ENCODE assay signal across 21 mouse cellular contexts in the genomic region with DNA sequence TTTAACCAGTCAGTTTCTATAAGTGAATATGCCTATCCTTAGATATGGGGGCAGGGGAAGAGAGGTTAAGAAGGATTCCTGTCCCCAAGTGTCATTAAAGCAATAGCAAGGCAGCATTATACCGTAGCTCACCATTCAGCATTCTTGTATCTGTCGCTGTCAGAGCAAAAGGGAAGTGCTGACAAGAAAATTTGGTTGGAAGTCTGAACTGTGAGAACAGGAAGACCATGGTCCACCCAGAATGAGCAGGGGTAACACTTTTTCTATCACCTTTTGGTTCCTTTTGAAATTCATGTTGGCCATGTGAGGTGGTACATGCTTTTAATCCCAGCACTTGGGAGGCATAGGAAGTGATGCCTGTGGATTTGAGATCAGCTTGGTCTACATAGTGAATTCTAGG. TPM values are rescaled to one million over a fixed set of nuclear protein-coding genes. Genes with fewer than 3 reads are reported as not detected.
DNase-seq lines count a peak whose midpoint lies in the region; ATAC-seq and TF ChIP-seq lines count a peak whose summit lies in the region.
"Had no signal": no experiment of that assay in that cellular context is flagged by ENCODE, and none has a peak within 500 bp of the region (broad histone marks: within the 10 kb centered on the region; RNA-seq: fewer than 3 reads in every experiment).

No protein-coding gene starts in this region.

- no peaks in the 10 kb centered on the region for H3K36me3 ChIP-seq in liver, embryonic 13.5 days
- H3K36me3 ChIP-seq in midbrain, embryonic 11.5 days (ENCODE audit: control insufficient read depth, insufficient read depth, low read length), result no peaks in the 10 kb centered on the region
- H3K36me3 ChIP-seq in midbrain, postnatal 0 days (ENCODE audit: insufficient read depth, low read length), result no peaks in the 10 kb centered on the region
- H3K36me3 ChIP-seq in splenic B cell, adult 2 months (ENCODE audit: control insufficient read depth, insufficient read depth, low read length, poor library complexity, severe bottlenecking), result no peaks in the 10 kb centered on the region
- H3K36me3 ChIP-seq: embryonic facial prominence, embryonic 15.5 days; forebrain, embryonic 10.5 days; heart, embryonic 13.5 days; hindbrain, embryonic 15.5 days had no signal

- H3K27ac ChIP-seq in liver, embryonic 13.5 days, result no peak overlapping the region
- H3K27ac ChIP-seq in midbrain, embryonic 11.5 days (ENCODE audit: low read depth, low read length), result no peak overlapping the region
- no peak overlapping the region for H3K27ac ChIP-seq in midbrain, postnatal 0 days (ENCODE audit: low read depth, low read length)
- H3K27ac ChIP-seq: embryonic facial prominence, embryonic 15.5 days; forebrain, embryonic 10.5 days; hindbrain, embryonic 15.5 days had no signal

- 30% methylated on average over 2 of the region's 2 CpGs for WGBS in liver, embryonic 13.5 days (ENCODE audit: insufficient replicate concordance)
- WGBS in midbrain, embryonic 11.5 days, result 84% methylated on average over 2 of the region's 2 CpGs
- 83% methylated on average over 2 of the region's 2 CpGs for WGBS in midbrain, postnatal 0 days

- H3K4me2 ChIP-seq in liver, embryonic 13.5 days, result peak overlapping the region; percentile 12; the same call in 1 of the 2 replicates
- no peak overlapping the region for H3K4me2 ChIP-seq in midbrain, embryonic 11.5 days
- H3K4me2 ChIP-seq in midbrain, postnatal 0 days (ENCODE audit: low read depth, low read length, poor library complexity, severe bottlenecking), result no peak overlapping the region
- H3K4me2 ChIP-seq: embryonic facial prominence, embryonic 15.5 days; hindbrain, embryonic 15.5 days had no signal

- no peak for TF ChIP-seq CTCF in midbrain, postnatal 0 days (IDR thresholded peaks at IDR 0.05)

- no peak overlapping the region for H3K4me3 ChIP-seq in liver, embryonic 13.5 days (replicated peaks)
- H3K4me3 ChIP-seq in midbrain, embryonic 11.5 days (ENCODE audit: low read depth, low read length), result no peak overlapping the region
- no peak overlapping the region for H3K4me3 ChIP-seq in midbrain, postnatal 0 days (ENCODE audit: low read depth, low read length)
- H3K4me3 ChIP-seq: embryonic facial prominence, embryonic 15.5 days; erythroblast, embryonic 14.5 days; forebrain, embryonic 10.5 days; heart, embryonic 13.5 days; hindbrain, embryonic 15.5 days had no signal

- ATAC-seq in liver, embryonic 13.5 days (ENCODE audit: low read depth), result no peak
- ATAC-seq in midbrain, embryonic 11.5 days (ENCODE audit: low FRiP score), result no peak
- ATAC-seq in midbrain, postnatal 0 days (ENCODE audit: low FRiP score), result no peak
- peak; percentile 17; the same call in 1 of the 2 replicates for ATAC-seq in granulocyte monocyte progenitor cell, adult 5-6 weeks (replicated peaks; ENCODE audit: poor library complexity, severe bottlenecking)
- ATAC-seq: forebrain, embryonic 14.5 days had no signal

- no peaks in the 10 kb centered on the region for H3K27me3 ChIP-seq in liver, embryonic 13.5 days
- H3K27me3 ChIP-seq in midbrain, embryonic 11.5 days (ENCODE audit: control insufficient read depth, insufficient read depth, low read length), result no peaks in the 10 kb centered on the region
- no peaks in the 10 kb centered on the region for H3K27me3 ChIP-seq in midbrain, postnatal 0 days (ENCODE audit: insufficient read depth, low read length)
- H3K27me3 ChIP-seq in splenic B cell, adult 2 months (ENCODE audit: control insufficient read depth, insufficient read depth, low read length, poor library complexity, severe bottlenecking), result no peaks in the 10 kb centered on the region; the same call in 1 of the 2 replicates
- H3K27me3 ChIP-seq: CH12.LX; embryonic facial prominence, embryonic 15.5 days; heart, embryonic 13.5 days; hindbrain, embryonic 15.5 days had no signal

- no peak overlapping the region for H3K9ac ChIP-seq in liver, embryonic 13.5 days
- no peak overlapping the region for H3K9ac ChIP-seq in midbrain, embryonic 11.5 days (ENCODE audit: low read length)
- no peak overlapping the region for H3K9ac ChIP-seq in midbrain, postnatal 0 days (replicated peaks; ENCODE audit: low read length, poor library complexity, severe bottlenecking)
- H3K9ac ChIP-seq: embryonic facial prominence, embryonic 15.5 days; heart, embryonic 13.5 days; hindbrain, embryonic 15.5 days had no signal

- H3K9me3 ChIP-seq in liver, embryonic 13.5 days (replicated peaks), result no peaks in the 10 kb centered on the region
- no peaks in the 10 kb centered on the region for H3K9me3 ChIP-seq in midbrain, embryonic 11.5 days (ENCODE audit: control insufficient read depth, low read length)
- H3K9me3 ChIP-seq in midbrain, postnatal 0 days (ENCODE audit: low read length), result no peaks in the 10 kb centered on the region
- H3K9me3 ChIP-seq: embryonic facial prominence, embryonic 15.5 days; forebrain, embryonic 10.5 days; heart, embryonic 13.5 days; hindbrain, embryonic 15.5 days had no signal

- DNase-seq in liver, embryonic 13.5 days, result no peak
- DNase-seq in liver, result no peak
- peak; percentile 41 for DNase-seq in midbrain, embryonic 11.5 days (ENCODE audit: low spot score, missing footprints)
- no peak for DNase-seq in midbrain, postnatal 0 days (ENCODE audit: low spot score)
- peak; percentile 23 for DNase-seq in splenic B cell, adult 2 months (ENCODE audit: low read depth, low spot score)
- DNase-seq in right cerebral cortex, adult 18-20 months, result no peak
- no peak for DNase-seq in gastrocnemius, postnatal 25 days
- DNase-seq: adrenal gland, adult 8-10 months; adrenal gland, postnatal 36 days; cerebellum, adult 2 months; cerebellum, postnatal 10 days; embryo, embryonic 11 days; heart, postnatal 36 days had no signal

- H3K4me1 ChIP-seq in liver, embryonic 13.5 days (replicated peaks), result peaks cover 28% of the 10 kb centered on the region
- no peaks in the 10 kb centered on the region for H3K4me1 ChIP-seq in midbrain, embryonic 11.5 days (ENCODE audit: control insufficient read depth, insufficient read depth, low read length)
- no peaks in the 10 kb centered on the region for H3K4me1 ChIP-seq in midbrain, postnatal 0 days (ENCODE audit: insufficient read depth, low read length)
- H3K4me1 ChIP-seq: embryonic facial prominence, embryonic 15.5 days; forebrain, embryonic 10.5 days; hindbrain, embryonic 15.5 days had no signal

RNA-seq across cellular contexts. Expression of a gene that starts 1.4 kb away (rescaled TPM):
- polyA plus RNA-seq in liver, embryonic 13.5 days (2015; fragmentation: Nextera tagmentation; extraction: Ambion mirVana), result 2.1 and 3.8 TPM in 2 replicates
- 0.63 and 0.83 TPM in 2 replicates for polyA plus RNA-seq in midbrain, embryonic 11.5 days (2014; fragmentation: Nextera tagmentation; extraction: Ambion mirVana)
- 0.33 and 1.0 TPM in 2 replicates for total RNA-seq in midbrain, postnatal 0 days (2014; rRNA removed)
- polyA plus RNA-seq in midbrain, postnatal 0 days (2015; fragmentation: Nextera tagmentation; extraction: Ambion mirVana), result 0.25 and 0.40 TPM in 2 replicates
- 29.2 and 45.0 TPM in 2 replicates for total RNA-seq in granulocyte monocyte progenitor cell, adult 5-6 weeks (2014; fragmentation: Nextera tagmentation)
- total RNA-seq in granulocyte monocyte progenitor cell, adult 5-6 weeks (2017), result 22.2 and 22.4 TPM in 2 replicates
- total RNA-seq in gastrocnemius, postnatal 25 days (2021), result under 1 TPM; 0.28 to 0.64 TPM

RNA-seq across cellular contexts. Expression of a gene that starts 28.1 kb away (rescaled TPM):
- 65.8 and 69.1 TPM in 2 replicates for polyA plus RNA-seq in liver, embryonic 13.5 days (2015; fragmentation: Nextera tagmentation; extraction: Ambion mirVana)
- polyA plus RNA-seq in midbrain, embryonic 11.5 days (2014; fragmentation: Nextera tagmentation; extraction: Ambion mirVana), result 132 and 136 TPM in 2 replicates
- total RNA-seq in midbrain, postnatal 0 days (2014; rRNA removed), result 56.4 and 65.1 TPM in 2 replicates
- polyA plus RNA-seq in midbrain, postnatal 0 days (2015; fragmentation: Nextera tagmentation; extraction: Ambion mirVana), result 87.9 and 88.1 TPM in 2 replicates
- 75.6 and 98.5 TPM in 2 replicates for total RNA-seq in granulocyte monocyte progenitor cell, adult 5-6 weeks (2014; fragmentation: Nextera tagmentation)
- 35.9 and 49.0 TPM in 2 replicates for total RNA-seq in granulocyte monocyte progenitor cell, adult 5-6 weeks (2017)
- 10 to 100 TPM; 26.8 to 27.2 TPM for total RNA-seq in gastrocnemius, postnatal 25 days (2021)

RNA-seq across cellular contexts. Expression of a gene that starts 28.8 kb away (rescaled TPM):
- 392 and 451 TPM in 2 replicates for polyA plus RNA-seq in liver, embryonic 13.5 days (2015; fragmentation: Nextera tagmentation; extraction: Ambion mirVana)
- polyA plus RNA-seq in midbrain, embryonic 11.5 days (2014; fragmentation: Nextera tagmentation; extraction: Ambion mirVana), result 566 and 581 TPM in 2 replicates
- 239 and 270 TPM in 2 replicates for total RNA-seq in midbrain, postnatal 0 days (2014; rRNA removed)
- 539 and 548 TPM in 2 replicates for polyA plus RNA-seq in midbrain, postnatal 0 days (2015; fragmentation: Nextera tagmentation; extraction: Ambion mirVana)
- total RNA-seq in granulocyte monocyte progenitor cell, adult 5-6 weeks (2014; fragmentation: Nextera tagmentation), result 389 and 444 TPM in 2 replicates
- total RNA-seq in granulocyte monocyte progenitor cell, adult 5-6 weeks (2017), result 507 and 649 TPM in 2 replicates
- total RNA-seq in gastrocnemius, postnatal 25 days (2021), result 100 to 1,000 TPM; 671 to 699 TPM

RNA-seq across cellular contexts. Expression of a gene that starts 42.4 kb away (rescaled TPM):
- polyA plus RNA-seq in liver, embryonic 13.5 days (2015; fragmentation: Nextera tagmentation; extraction: Ambion mirVana), result 0.71 and 1.3 TPM in 2 replicates
- polyA plus RNA-seq in midbrain, embryonic 11.5 days (2014; fragmentation: Nextera tagmentation; extraction: Ambion mirVana), result 2.6 and 4.3 TPM in 2 replicates
- total RNA-seq in midbrain, postnatal 0 days (2014; rRNA removed), result 4.8 and 6.8 TPM in 2 replicates
- 4.8 and 7.6 TPM in 2 replicates for polyA plus RNA-seq in midbrain, postnatal 0 days (2015; fragmentation: Nextera tagmentation; extraction: Ambion mirVana)
- total RNA-seq in granulocyte monocyte progenitor cell, adult 5-6 weeks (2014; fragmentation: Nextera tagmentation), result 4.6 and 10.2 TPM in 2 replicates
- 0.78 and 0.88 TPM in 2 replicates for total RNA-seq in granulocyte monocyte progenitor cell, adult 5-6 weeks (2017)
- total RNA-seq in gastrocnemius, postnatal 25 days (2021), result under 1 TPM; 0.51 to 0.64 TPM
- polyA plus RNA-seq: erythroblast, embryonic 14.5 days had no signal

Comparison
In these comparisons a context has a peak if more than half of its experiments do, and no peak if none do; other contexts are left out.
1. DNase-seq: peak in midbrain, embryonic 11.5 days (single experiment) and splenic B cell, adult 2 months (single experiment); none in liver, embryonic 13.5 days (single experiment), liver (single experiment), midbrain, postnatal 0 days (single experiment), right cerebral cortex, adult 18-20 months (single experiment) and gastrocnemius, postnatal 25 days (single experiment).
2. RNA of a gene that starts 1.4 kb away (total RNA-seq): 22.2 to 45.0 TPM in granulocyte monocyte progenitor cell, adult 5-6 weeks; 0.33 to 1.0 TPM in midbrain, postnatal 0 days and 0.28 to 0.64 TPM in gastrocnemius, postnatal 25 days; every median in the first group is over 10 times any median in the second.